Mouse (Mus musculus): ENCODE results near the gene Slc2a3.
A peak's percentile ranks its signal among the peaks of the same experiment; 100 is the strongest.
"Not testable (repeated sequence)": the region's sequence is repeated elsewhere in the genome, so short reads cannot be mapped to it uniquely, and the experiment has no call there.

The Slc2a3 gene

GRCm38 (mm10) chr6:122810022-122810614 is 8.7 kb upstream of the Slc2a3 start:
- DNase-seq (ENCODE audit: low read depth, low spot score): no peak

GRCm38 (mm10) chr6:122804418-122804817 is 3.0 kb upstream of the Slc2a3 start:
- peak; percentile 90 for DNase-seq (ENCODE audit: low read depth, low spot score)

DNA sequence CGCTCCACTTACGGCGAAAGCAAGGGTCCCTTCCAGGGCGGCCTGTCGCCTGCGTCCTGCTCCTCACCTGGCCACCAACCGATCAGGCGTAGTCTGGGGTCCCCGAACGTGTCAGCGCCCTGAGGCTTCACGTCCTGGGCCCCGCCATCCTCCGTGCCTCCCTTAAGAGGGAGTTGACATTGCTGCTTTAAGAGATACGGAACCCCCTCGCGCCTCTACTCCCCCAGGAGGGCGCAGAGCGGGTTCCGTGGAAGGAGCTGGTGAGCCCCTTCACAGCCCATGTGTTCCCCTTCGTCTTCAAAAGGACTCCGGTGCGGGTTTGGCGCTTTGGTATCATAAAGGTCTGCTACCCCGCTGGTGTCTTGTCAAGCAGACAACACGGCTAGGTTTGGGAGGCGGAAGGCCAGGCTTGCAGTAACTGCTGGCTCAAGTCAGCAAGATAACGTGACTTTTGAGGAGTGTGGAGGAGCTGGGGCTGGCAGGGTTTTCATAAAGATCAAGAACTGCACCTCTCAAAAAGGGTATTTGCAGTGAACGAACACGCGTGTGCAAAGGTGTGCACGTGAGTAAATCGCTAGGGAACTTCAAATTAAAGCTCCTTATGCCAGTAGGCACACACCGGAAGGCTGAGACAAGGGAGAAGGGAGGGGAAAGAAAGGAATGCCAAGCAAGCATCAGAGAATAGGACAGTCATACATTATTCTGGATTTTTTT is 518 bp upstream of the Slc2a3 start:
- DNase-seq (ENCODE audit: low read depth, low spot score): peak; percentile 88

DNA sequence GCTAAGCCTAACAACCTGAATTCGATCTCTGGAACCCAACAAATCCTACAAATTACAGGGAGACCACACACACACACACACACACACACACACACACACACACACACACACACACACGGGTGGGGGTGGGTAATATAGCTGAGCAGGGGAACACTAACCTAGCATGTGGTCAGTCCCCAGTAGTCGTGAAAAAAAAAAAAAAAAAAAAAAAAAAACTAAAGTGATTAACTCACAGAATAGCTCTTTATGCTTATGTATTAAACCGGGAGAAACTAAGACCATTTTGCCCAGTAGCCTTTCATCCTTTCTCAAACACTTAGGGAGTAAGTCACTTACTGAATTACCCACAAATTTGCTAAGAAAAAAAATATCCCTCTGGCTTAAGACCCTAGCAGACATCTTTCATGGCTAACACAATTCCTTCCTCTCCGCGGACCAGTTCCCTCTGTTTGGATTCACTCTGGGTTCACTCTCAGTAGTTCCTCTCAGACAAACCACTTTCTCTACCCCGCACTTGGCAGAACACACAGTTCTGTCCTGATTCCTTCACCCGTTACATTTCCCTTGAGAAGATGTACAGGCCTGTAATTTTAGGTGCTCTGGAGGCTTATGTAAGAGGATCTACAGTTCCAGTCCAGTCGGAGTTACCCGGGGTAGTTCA is 670 bp downstream of the Slc2a3 start:
- peak; percentile 57 for DNase-seq (ENCODE audit: low read depth, low spot score)

- no peak for DNase-seq (ENCODE audit: low read depth, low spot score)
These were observed 6.0 kb downstream of the Slc2a3 start for GRCm38 (mm10) chr6:122795254-122795935.

GRCm38 (mm10) chr6:122786275-122786674 is 15.2 kb downstream of the Slc2a3 start:
- peak; percentile 54 for DNase-seq (ENCODE audit: low read depth, low spot score)

- no peak for DNase-seq (ENCODE audit: low read depth, low spot score)
These were observed 16.6 kb downstream of the Slc2a3 start for GRCm38 (mm10) chr6:122784866-122785265.

GRCm38 (mm10) chr6:122782164-122782563 is 19.3 kb downstream of the Slc2a3 start:
- no peak for DNase-seq (ENCODE audit: low read depth, low spot score)

DNA sequence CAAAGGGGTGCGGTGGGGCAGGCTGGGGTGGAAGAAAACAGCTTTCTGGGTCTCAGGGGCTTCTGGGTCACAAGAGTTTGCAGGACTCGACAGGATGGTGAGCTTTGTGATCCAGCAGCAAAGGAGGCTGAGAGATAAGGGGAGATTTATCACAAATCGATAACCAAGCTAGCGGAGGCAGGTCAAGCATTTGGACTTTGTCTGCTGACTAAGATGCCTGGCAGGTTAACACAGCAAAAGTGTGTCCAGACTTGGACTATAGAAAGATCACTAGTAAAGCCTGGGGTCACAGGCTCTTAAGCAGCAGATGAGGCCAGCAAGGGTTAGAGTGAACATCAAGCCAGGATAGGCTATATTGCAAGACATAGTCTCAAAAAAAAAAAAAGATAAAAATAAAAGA is 20.3 kb downstream of the Slc2a3 start:
- no peak for DNase-seq (ENCODE audit: low read depth, low spot score)

GRCm38 (mm10) chr6:122779916-122780315 is 21.5 kb downstream of the Slc2a3 start:
- DNase-seq (ENCODE audit: low read depth, low spot score): no peak

- DNase-seq (ENCODE audit: low read depth, low spot score): no peak
These were observed 25.4 kb downstream of the Slc2a3 start for GRCm38 (mm10) chr6:122776040-122776439.

- no peak for DNase-seq (ENCODE audit: low read depth, low spot score)
These were observed 27.1 kb downstream of the Slc2a3 start for GRCm38 (mm10) chr6:122774345-122774744.

DNA sequence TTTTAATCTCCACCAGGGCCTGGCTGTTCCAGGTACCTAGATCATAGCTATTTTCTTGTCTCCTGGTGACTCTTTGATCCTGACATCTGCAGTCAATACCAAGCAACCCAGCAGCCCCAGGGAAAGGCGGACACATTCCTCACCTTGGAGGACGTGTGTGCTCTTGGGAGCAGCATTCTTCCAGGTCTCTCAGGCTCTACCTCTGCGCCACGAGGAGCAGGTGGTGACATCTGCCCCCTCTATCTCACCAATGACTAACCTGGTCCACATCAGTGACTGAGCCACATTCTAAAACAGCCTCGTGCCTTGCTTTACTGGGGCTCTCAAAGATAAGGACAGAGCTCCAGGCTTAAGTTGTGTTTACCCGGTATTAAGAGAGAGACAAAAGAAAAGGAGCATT is 28.7 kb downstream of the Slc2a3 start:
- DNase-seq (ENCODE audit: low read depth, low spot score): no peak

- DNase-seq (ENCODE audit: low read depth, low spot score): no peak
These were observed 30.6 kb downstream of the Slc2a3 start for GRCm38 (mm10) chr6:122770760-122771315.

GRCm38 (mm10) chr6:122769771-122770759 is 31.4 kb downstream of the Slc2a3 start:
- no peak for DNase-seq (ENCODE audit: low read depth, low spot score)

- no peak for DNase-seq (ENCODE audit: low read depth, low spot score)
These were observed 33.2 kb downstream of the Slc2a3 start for GRCm38 (mm10) chr6:122768256-122768655.

DNA sequence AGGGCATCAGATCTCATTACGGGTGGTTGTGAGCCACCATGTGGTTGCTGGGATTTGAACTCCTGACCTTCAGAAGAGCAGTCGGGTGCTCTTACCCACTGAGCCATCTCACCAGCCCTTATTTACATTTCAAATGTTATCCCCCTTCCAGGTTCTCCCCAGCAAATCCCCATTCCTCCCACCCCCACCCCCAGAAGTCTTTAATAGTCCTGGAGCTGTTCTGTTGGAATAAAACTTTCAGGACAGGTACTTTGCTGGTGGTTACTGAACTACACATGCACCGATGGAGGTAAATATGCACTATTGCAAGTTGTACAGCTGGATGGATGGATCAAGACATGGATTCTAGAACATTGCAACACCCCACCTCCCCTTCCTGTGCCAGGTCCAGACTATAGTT is 34.4 kb downstream of the Slc2a3 start:
- DNase-seq (ENCODE audit: low read depth, low spot score): not testable (repeated sequence)

- DNase-seq (ENCODE audit: low read depth, low spot score): no peak
These were observed 35.1 kb downstream of the Slc2a3 start for GRCm38 (mm10) chr6:122766145-122766968.

- no peak for DNase-seq (ENCODE audit: low read depth, low spot score)
These were observed 36.0 kb downstream of the Slc2a3 start for GRCm38 (mm10) chr6:122765298-122765956.

All from A20 (cell line).